Mouse (Mus musculus): ENCODE data around the gene Kdm6b. TPM values are rescaled to one million over a fixed set of nuclear protein-coding genes. Genes with fewer than 3 reads are reported as not detected.
A peak's percentile ranks its signal among the peaks of the same experiment; 100 is the strongest.
"Not testable (repeated sequence)": the region's sequence is repeated elsewhere in the genome, so short reads cannot be mapped to it uniquely, and the experiment has no call there.

Gene Kdm6b
- polyA plus RNA-seq, 1 experiment: 9.3 TPM

DNA sequence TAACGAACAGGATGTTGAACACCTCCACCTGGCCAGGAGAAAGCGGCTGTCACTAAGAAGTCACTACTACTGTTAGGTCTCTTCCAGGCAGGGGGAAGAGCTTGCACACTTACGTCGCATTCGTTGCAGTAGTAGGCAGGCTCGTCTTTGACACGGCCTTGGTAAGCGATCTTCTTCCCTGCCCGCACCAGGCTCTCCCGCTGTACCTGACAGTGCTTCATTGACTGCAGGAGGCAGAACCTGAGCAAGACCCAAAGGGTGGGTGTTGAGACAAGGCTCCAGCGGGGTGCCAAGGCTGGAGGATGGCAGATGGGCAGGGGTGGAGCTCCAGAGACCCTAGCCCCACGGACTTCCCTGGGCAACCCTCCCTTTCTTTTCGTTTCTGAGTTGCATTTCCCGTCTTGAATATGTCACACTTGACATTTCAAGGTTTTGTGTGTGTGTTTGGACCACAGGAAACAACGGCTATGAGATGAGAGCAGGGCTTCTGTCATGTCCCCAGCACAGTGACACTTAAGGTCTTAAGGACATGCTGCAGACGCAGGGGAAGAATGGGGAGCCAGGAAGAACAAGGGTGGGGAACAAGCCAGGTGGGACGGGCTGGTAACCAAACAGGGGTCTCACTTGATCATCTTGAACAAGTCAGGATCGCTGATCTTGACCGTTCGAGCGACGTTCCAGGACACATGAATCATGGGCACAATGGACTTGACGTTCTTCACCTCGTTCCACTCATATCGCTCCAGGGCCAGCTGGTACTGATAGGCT lies 13.2 kb downstream of the Kdm6b start:
- Histone ChIP-seq H3K27ac (ENCODE audit: insufficient read depth, low read depth, low read length) (no peak overlapping the region), H3K4me3 (ENCODE audit: insufficient read depth, low read length) (no peak overlapping the region), H3K4me1 (ENCODE audit: control insufficient read depth, insufficient read depth, low read length) (no peaks in the 10 kb centered on the region)
- TF ChIP-seq POLR2A (IDR thresholded peaks at IDR 0.05; ENCODE audit: borderline replicate concordance, low read depth, low read length): no peak
- no peak for TF ChIP-seq CTCF (IDR thresholded peaks at IDR 0.05; ENCODE audit: low read depth, low read length)

DNA sequence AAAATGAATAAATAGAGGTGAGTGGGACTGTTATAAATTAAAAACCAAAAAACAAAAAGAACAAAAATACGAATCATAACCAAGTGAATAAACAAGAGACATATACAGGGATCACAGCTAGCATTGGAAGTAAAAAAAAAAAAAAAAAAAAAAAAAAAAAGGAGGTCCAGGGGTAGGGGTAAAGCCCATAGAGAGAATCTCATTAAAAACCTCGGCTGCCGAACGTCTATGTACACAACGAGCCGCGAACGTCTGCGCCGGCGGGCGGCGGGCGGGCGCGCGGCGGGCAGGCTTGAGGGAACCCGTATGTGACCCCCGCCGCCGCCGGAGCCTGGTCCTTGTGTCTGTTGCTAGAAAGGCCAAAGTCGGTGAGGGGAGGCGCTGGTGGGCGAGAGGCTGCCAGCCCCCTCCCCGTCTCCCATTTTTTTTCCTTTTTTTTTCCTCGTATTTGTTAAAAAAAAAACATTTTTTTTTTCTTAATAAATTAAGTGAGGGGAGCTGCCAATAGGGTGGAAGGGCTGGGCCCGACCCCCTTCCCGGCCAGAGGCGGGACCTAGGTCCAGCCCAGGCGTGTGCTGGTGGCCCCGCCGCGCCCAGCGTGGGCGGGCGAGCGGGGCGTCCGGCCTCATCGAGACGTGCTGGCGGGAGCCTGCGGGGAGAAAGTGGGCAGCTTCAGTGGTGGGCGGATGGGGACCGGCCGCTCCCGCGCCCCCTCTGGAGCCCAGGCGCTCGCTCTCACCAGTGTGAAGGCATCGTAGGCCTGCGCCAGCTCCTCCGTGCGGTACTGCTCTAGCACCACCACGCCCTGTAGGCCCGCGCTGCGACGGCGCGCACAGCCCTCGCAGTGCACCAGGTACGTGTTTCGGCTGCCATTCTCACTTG lies 14.0 kb downstream of the Kdm6b start:
- TF ChIP-seq CTCF (IDR thresholded peaks at IDR 0.05; ENCODE audit: low read depth, low read length) (no peak), POLR2A (IDR thresholded peaks at IDR 0.05; ENCODE audit: borderline replicate concordance, low read depth, low read length) (no peak)

DNA sequence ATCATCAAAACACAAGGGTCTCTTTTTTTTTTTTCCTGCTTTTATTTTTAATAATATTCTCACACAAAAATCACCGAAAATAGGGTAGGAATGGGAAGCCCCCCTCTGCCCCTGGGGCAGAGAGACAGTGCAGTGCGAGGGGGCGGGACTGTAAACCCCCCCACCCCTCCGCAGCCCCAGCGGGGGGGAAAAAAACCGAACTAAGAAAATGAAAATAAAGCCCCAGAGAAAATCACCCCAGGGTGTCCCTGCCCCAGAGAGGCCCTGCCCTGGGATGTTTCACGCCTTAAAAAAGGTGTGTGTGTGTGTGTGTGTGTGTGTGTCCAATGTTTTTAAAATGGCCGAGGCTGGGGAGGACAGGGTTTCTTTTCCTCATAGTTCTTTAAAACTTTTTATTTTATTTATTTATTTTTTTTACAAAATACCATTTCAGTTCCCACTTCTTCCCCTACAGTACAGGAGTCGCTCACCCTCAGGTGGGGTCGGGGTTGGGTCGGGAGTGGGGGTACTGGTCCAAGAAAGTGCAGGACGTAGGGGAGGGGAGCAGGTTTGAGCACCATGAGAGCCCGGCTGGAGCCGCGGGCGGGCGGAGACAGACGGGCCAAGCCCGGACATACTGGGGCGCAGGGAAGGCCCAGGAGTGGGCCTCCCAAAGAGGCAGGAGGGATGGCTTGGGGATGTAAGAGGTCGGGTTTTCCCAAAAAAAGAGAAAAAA lies 14.8 kb downstream of the Kdm6b start:
- Histone ChIP-seq H3K4me1 (ENCODE audit: control insufficient read depth, insufficient read depth, low read length) (no peaks in the 10 kb centered on the region), H3K27ac (ENCODE audit: insufficient read depth, low read depth, low read length) (no peak overlapping the region), H3K4me3 (ENCODE audit: insufficient read depth, low read length) (no peak overlapping the region)
- TF ChIP-seq POLR2A (IDR thresholded peaks at IDR 0.05; ENCODE audit: borderline replicate concordance, low read depth, low read length) (no peak), CTCF (IDR thresholded peaks at IDR 0.05; ENCODE audit: low read depth, low read length) (no peak)

More for the DNA sequence above, 14.0 kb downstream of the Kdm6b start:
- Histone ChIP-seq H3K4me3 (ENCODE audit: insufficient read depth, low read length) (no peak overlapping the region), H3K27ac (ENCODE audit: insufficient read depth, low read depth, low read length) (no peak overlapping the region), H3K4me1 (ENCODE audit: control insufficient read depth, insufficient read depth, low read length) (no peaks in the 10 kb centered on the region)

DNA sequence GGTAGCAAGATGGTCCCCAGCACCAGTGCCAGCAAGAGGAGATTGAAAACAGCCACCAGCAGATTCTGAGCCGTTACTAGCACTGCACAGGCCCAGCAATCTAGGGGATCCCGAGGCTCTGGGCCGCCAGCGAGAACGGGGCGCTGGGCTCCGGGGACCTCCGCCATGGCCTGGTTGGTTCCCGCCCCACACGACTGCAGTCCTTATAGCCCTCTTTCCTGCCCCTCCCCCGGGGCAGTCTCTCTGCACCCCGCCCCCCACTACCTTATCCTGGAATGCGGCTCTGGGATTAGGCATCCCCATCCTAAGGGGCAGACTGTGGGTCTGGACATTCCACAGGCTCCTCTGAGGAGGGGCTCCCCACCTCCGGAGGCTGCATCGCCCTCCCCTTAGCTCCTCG lies 15.4 kb downstream of the Kdm6b start, which contains the start of gene Tmem88:
Tmem88 (minus strand) TSS at position 176 of the 400 bp plus-strand sequence.
- no peak within 1 kb of the TSS for H3K4me3 ChIP-seq (ENCODE audit: insufficient read depth, low read length)
- no peak within 1 kb of the TSS for H3K27ac ChIP-seq (ENCODE audit: insufficient read depth, low read depth, low read length)
- TF ChIP-seq POLR2A (IDR thresholded peaks at IDR 0.05; ENCODE audit: borderline replicate concordance, low read depth, low read length) (no peak), CTCF (IDR thresholded peaks at IDR 0.05; ENCODE audit: low read depth, low read length) (no peak)
- H3K4me1 ChIP-seq (ENCODE audit: control insufficient read depth, insufficient read depth, low read length): no peaks in the 10 kb centered on the region

DNA sequence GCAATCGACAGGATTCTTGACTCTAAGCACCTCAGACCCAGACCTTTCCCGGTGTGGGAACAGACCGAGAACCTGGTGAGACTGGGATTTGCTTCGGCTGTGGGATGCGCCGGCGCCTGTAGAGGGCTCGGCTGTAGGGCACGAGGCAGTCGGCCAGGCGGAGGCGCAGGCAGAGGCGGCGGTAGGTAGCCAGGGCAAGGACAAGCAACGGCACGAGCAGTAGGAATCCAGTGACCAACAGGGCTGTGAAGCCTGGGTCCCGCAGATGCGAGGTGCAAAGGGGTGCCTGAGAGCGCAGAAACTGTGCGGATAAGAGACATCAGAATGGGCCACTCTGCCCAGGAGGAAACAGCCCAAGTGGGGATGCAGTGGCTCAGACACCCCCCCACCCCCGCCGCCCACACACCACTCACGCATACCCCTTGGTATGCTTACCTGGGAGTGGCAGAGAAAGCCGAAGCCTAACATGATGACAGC lies 15.9 kb downstream of the Kdm6b start:
- no peaks in the 10 kb centered on the region for H3K4me1 ChIP-seq (ENCODE audit: control insufficient read depth, insufficient read depth, low read length)
- TF ChIP-seq POLR2A (IDR thresholded peaks at IDR 0.05; ENCODE audit: borderline replicate concordance, low read depth, low read length) (no peak), CTCF (IDR thresholded peaks at IDR 0.05; ENCODE audit: low read depth, low read length) (no peak)
- no peak overlapping the region for H3K4me3 ChIP-seq (ENCODE audit: insufficient read depth, low read length)
- no peak overlapping the region for H3K27ac ChIP-seq (ENCODE audit: insufficient read depth, low read depth, low read length)

DNA sequence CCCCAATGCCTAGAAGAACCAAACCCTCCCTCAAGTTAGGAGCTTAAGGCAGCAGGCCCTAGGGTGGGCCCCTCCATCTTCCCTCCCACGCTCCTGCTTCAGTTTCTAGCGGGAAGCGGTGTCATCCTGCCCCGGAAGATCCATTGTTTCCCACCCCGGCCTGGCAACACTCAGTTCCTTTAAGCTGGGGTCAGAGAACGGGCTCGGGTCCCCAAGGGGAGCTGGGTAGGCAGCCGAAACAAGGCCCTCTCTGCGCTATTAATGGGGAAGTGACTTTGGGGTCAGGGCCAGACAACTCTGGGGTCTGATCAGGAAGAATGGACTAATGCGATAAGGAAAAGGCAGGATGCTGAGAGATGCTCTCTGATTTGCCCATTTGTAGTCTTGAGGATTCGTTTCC lies 16.7 kb downstream of the Kdm6b start:
- H3K27ac ChIP-seq (ENCODE audit: insufficient read depth, low read depth, low read length): no peak overlapping the region
- H3K4me1 ChIP-seq (ENCODE audit: control insufficient read depth, insufficient read depth, low read length): no peaks in the 10 kb centered on the region
- TF ChIP-seq POLR2A (IDR thresholded peaks at IDR 0.05; ENCODE audit: borderline replicate concordance, low read depth, low read length) (no peak), CTCF (IDR thresholded peaks at IDR 0.05; ENCODE audit: low read depth, low read length) (no peak)
- peak overlapping the region; percentile 76 for H3K4me3 ChIP-seq (ENCODE audit: insufficient read depth, low read length)

DNA sequence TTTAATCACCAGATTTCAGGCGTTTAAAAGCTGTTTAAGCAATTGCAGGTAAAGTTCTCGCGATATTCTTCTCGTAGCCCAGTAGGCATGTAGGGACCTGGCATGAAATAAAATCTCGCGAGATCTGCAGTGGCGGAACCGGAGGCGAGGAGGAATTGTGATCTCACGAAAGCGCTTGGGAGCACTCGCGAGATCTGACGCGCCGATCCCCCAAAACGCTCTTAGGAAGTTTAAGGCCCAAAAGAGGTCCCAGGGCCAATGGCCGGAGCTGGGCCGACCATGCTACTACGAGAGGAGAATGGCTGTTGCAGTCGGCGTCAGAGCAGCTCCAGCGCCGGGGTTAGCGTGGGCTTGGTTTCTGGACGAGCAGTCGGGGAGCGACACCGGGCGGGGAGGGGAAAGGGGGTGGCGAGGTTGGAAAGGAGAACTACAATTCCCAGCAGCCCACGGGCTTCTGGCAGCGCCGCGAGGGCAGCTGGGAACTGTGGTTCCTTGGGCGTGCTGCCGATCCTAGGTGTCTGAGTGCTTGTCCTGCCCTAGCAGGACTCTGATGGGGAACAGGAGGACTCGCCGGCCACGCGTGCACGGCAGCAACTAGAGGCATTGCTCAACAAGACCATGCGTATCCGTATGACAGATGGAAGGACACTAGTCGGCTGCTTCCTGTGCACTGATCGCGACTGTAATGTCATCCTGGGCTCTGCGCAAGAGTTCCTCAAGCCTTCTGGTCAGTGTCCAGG lies 17.7 kb downstream of the Kdm6b start:
- Histone ChIP-seq H3K4me3 (ENCODE audit: insufficient read depth, low read length) (peak overlapping the region; percentile 76), H3K27ac (ENCODE audit: insufficient read depth, low read depth, low read length) (peak overlapping the region; percentile 92), H3K4me1 (ENCODE audit: control insufficient read depth, insufficient read depth, low read length) (no peaks in the 10 kb centered on the region)
- TF ChIP-seq POLR2A (IDR thresholded peaks at IDR 0.05; ENCODE audit: borderline replicate concordance, low read depth, low read length): no peak
- TF ChIP-seq CTCF (IDR thresholded peaks at IDR 0.05; ENCODE audit: low read depth, low read length): no peak

DNA sequence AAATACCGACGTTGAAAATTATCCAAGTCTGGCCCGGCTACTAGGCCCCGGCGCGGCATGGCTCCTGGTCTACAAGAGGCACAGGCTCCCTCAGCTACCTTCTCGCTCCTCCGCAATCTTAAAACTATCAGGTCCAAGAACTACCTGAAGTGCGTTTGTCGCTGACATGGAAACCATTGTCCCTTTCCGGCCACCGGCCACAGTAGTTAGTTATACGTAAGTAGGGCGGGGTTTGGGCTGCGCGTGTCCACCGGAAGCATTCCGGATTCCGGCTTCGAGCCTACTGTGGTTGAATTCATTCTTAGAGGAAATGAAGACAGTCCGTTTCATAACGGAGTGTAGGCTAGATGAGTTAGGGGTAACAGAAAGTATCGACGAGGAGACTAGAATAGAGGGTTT lies 18.2 kb downstream of the Kdm6b start, which contains the start of the genes Naa38 and Cyb5d1:
Naa38 (plus strand) TSS at position 253 of the 399 bp plus-strand sequence.
Cyb5d1 (minus strand) TSS at position 397 of the 399 bp plus-strand sequence.
- peak within 1 kb of the TSS; percentile 92 for H3K27ac ChIP-seq (ENCODE audit: insufficient read depth, low read depth, low read length)
- peak within 1 kb of the TSS; percentile 76 for H3K4me3 ChIP-seq (ENCODE audit: insufficient read depth, low read length)
- not testable (repeated sequence) for H3K4me1 ChIP-seq (ENCODE audit: control insufficient read depth, insufficient read depth, low read length)

DNA sequence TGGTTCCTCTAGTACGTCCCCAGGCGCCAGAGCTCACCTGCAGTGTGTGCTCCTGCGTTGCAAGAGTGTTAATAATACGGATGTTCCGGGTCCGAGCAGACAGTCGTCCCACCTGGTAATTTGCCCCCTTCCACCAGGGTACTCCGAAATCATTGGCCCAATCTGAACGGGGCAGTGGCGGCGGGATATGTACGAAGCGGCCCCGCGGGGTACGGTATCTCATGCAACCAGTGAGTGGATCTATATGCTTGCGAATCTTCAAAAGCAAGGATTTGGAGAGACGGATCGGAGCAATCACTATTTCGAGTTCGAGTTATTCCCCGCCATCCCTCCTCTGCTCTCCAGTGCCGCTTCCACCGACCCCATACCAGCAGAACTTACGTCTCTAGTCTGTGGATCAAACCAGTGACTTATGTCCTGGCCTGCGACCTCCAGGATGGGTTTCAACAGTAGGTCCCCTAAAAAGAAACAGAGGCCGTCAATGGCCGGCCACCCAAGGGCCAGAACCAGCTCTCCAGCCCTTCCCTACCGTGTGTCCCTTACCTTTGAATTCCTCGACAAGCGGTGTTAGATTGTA lies 18.8 kb downstream of the Kdm6b start:
- H3K27ac ChIP-seq (ENCODE audit: insufficient read depth, low read depth, low read length): 0 out of 2 replicates have a peak overlapping the region, but pooled peaks have one; percentile 12
- not testable (repeated sequence) for H3K4me1 ChIP-seq (ENCODE audit: control insufficient read depth, insufficient read depth, low read length)
- peak overlapping the region; percentile 76 for H3K4me3 ChIP-seq (ENCODE audit: insufficient read depth, low read length)

Measured in bone marrow macrophage, adult 2 months (primary cell).